Mouse (Mus musculus): ENCODE measurements around the gene Nrm. TPM values are rescaled to one million over a fixed set of nuclear protein-coding genes. Genes with fewer than 3 reads are reported as not detected.
A peak's percentile ranks its signal among the peaks of the same experiment; 100 is the strongest.

Gene Nrm
- polyA plus RNA-seq, 1 experiment from 2014 or later = 20.3 TPM

DNA sequence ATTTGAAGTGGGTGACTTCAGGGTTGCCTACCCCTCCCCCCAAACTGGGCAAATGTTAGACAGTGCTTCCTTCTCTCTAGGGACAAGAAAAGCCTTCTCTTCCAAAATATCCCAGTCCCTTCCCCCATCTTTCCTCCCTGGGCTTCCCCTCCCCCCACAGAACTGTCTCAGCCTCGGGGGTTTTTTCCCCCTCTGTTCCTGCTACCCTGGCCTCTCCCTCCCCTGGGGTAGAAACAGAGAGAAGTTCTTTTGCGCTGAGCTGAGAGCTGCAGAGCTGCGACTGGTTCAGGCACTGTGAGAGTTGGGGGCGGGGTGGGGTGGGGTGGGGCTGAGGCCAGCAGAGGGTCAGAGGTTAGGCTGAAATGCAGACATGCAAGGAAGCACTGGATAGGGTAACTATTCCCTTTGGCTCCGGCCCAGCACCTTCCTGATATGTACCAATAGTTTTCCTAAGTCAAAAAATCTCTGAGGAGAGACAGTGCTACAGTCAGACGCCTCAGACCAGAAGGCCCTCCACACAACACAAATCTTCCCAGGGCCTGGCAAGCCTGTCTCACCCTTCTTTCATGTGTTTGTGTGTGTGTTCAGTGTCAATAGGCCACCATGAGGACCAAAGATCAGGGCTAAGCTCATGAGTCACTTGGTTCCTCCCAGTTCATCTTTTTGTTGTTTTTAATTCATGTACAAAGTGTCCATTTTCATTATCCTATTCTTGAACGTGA, 8.4 kb downstream of the Nrm start:
- Histone ChIP-seq H3K4me1 (replicated peaks; ENCODE audit: control insufficient read depth, insufficient read depth, low read length) (peaks cover 67% of the 10 kb centered on the region), H3K36me3 (replicated peaks; ENCODE audit: control insufficient read depth, insufficient read depth) (peaks cover 26% of the 10 kb centered on the region), H3K27me3 (ENCODE audit: control insufficient read depth, insufficient read depth, low read length) (no peaks in the 10 kb centered on the region), H3K9me3 (ENCODE audit: control insufficient read depth, low read length) (no peaks in the 10 kb centered on the region), H3K4me3 (replicated peaks; ENCODE audit: low read length) (peak overlapping the region; percentile 75), H3K4me2 (replicated peaks) (peak overlapping the region; percentile 99), H3K27ac (peak overlapping the region; percentile 98), H3K9ac (peak overlapping the region; percentile 95)
- DNase-seq (ENCODE audit: low spot score) (peak; percentile 33), ATAC-seq (ENCODE audit: low FRiP score) (no peak)
- WGBS = 2% methylated on average over 7 of the region's 7 CpGs

GRCm38 (mm10) chr17:35870151-35870883, 9.2 kb downstream of the Nrm start:
- DNase-seq (ENCODE audit: low spot score) (no peak), ATAC-seq (ENCODE audit: low FRiP score) (no peak)
- Histone ChIP-seq H3K36me3 (replicated peaks; ENCODE audit: control insufficient read depth, insufficient read depth) (peaks cover 35% of the 10 kb centered on the region), H3K4me1 (replicated peaks; ENCODE audit: control insufficient read depth, insufficient read depth, low read length) (peaks cover 59% of the 10 kb centered on the region), H3K4me2 (replicated peaks) (peak overlapping the region; percentile 99), H3K27me3 (ENCODE audit: control insufficient read depth, insufficient read depth, low read length) (no peaks in the 10 kb centered on the region), H3K4me3 (replicated peaks; ENCODE audit: low read length) (peak overlapping the region; percentile 75), H3K27ac (peak overlapping the region; percentile 98), H3K9me3 (ENCODE audit: control insufficient read depth, low read length) (no peaks in the 10 kb centered on the region), H3K9ac (peak overlapping the region; percentile 95)
- WGBS = 71% methylated on average over 9 of the region's 9 CpGs

- Histone ChIP-seq H3K36me3 (replicated peaks; ENCODE audit: control insufficient read depth, insufficient read depth) (peaks cover 41% of the 10 kb centered on the region), H3K4me2 (replicated peaks) (peak overlapping the region; percentile 99), H3K4me3 (replicated peaks; ENCODE audit: low read length) (peak overlapping the region; percentile 75), H3K9ac (peak overlapping the region; percentile 95), H3K27me3 (ENCODE audit: control insufficient read depth, insufficient read depth, low read length) (no peaks in the 10 kb centered on the region), H3K4me1 (replicated peaks; ENCODE audit: control insufficient read depth, insufficient read depth, low read length) (peaks cover 58% of the 10 kb centered on the region), H3K27ac (peak overlapping the region; percentile 98; the same call in 1 of the 2 replicates), H3K9me3 (ENCODE audit: control insufficient read depth, low read length) (no peaks in the 10 kb centered on the region)
- ATAC-seq (ENCODE audit: low FRiP score) (no peak), DNase-seq (ENCODE audit: low spot score) (no peak)
- 92% methylated on average over 8 of the region's 8 CpGs for WGBS
Measured at GRCm38 (mm10) chr17:35870884-35871696, 10.0 kb downstream of the Nrm start.

DNA sequence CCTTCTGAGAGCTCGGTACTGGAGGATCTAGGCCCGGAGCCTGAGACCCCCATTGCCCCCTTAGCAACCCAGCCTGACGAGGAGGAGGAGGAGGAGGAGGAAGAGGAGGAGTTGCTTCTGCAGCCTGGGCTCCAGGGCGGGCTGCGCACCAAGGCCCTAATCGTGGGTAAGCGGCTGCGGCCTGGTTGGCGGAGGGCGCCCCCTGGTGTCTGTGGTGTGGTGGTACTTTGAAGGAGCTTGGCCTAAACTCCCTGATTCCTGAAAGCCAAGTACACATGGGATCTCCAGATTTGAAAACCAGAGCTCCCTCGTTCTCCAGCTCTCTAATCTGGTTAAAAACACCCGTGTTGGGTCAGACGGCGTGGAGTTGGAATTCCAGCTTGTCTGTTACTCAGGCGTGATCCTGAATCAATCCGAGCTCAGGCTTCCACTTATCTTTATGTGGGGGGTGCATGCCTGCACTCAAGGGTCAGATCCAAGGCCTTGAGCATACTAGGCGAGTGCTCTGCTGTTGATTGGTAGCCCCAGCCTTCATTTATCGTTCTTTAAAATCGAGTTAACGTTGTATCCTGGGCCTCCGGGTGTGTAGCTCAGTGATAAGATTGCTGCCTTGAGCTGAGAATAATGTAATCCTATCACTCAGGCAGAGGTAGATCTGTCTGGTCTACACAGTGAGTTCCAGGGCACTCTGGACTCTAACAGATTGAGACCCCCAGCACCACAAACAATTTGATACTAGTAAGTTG, 12.8 kb downstream of the Nrm start:
- peaks cover 44% of the 10 kb centered on the region for H3K36me3 ChIP-seq (replicated peaks; ENCODE audit: control insufficient read depth, insufficient read depth)
- peak overlapping the region; percentile 28; the same call in 1 of the 2 replicates for H3K9ac ChIP-seq
- ATAC-seq (ENCODE audit: low FRiP score) (peak; percentile 25; the same call in 1 of the 2 replicates), DNase-seq (ENCODE audit: low spot score) (peak; percentile 77)
- no peaks in the 10 kb centered on the region for H3K27me3 ChIP-seq (ENCODE audit: control insufficient read depth, insufficient read depth, low read length)
- H3K27ac ChIP-seq = no peak overlapping the region
- no peak overlapping the region for H3K4me3 ChIP-seq (replicated peaks; ENCODE audit: low read length)
- no peaks in the 10 kb centered on the region for H3K9me3 ChIP-seq (ENCODE audit: control insufficient read depth, low read length)
- H3K4me2 ChIP-seq (replicated peaks) = peak overlapping the region; percentile 24
- WGBS = 34% methylated on average over 21 of the region's 21 CpGs
- H3K4me1 ChIP-seq (replicated peaks; ENCODE audit: control insufficient read depth, insufficient read depth, low read length) = peaks cover 40% of the 10 kb centered on the region

DNA sequence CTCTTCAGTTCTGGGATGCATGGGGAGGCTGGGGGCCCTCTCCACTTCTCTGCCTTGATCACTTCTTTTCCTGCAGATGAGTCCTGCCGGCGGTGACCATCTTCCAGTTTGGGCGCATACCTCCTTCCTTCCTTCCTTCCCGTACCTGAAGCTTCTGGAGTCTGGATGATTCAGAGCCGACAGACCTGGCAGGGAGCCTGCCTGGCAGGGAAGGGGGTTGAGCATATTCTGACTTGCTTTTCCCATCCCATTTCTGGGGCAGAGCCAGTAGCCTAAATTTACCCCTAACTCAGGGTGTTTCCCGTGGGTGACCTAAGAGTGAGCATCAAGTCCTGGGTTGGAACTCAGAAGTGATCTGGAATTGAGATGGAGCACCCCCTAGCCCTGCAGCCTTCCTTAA, 13.6 kb downstream of the Nrm start:
- ATAC-seq (ENCODE audit: low FRiP score) (no peak), DNase-seq (ENCODE audit: low spot score) (no peak)
- Histone ChIP-seq H3K36me3 (replicated peaks; ENCODE audit: control insufficient read depth, insufficient read depth) (peaks cover 44% of the 10 kb centered on the region), H3K27me3 (ENCODE audit: control insufficient read depth, insufficient read depth, low read length) (no peaks in the 10 kb centered on the region), H3K4me2 (replicated peaks) (no peak overlapping the region), H3K9ac (no peak overlapping the region), H3K4me3 (replicated peaks; ENCODE audit: low read length) (no peak overlapping the region), H3K9me3 (ENCODE audit: control insufficient read depth, low read length) (no peaks in the 10 kb centered on the region), H3K27ac (no peak overlapping the region), H3K4me1 (replicated peaks; ENCODE audit: control insufficient read depth, insufficient read depth, low read length) (peaks cover 33% of the 10 kb centered on the region)
- 85% methylated on average over 6 of the region's 6 CpGs for WGBS

DNA sequence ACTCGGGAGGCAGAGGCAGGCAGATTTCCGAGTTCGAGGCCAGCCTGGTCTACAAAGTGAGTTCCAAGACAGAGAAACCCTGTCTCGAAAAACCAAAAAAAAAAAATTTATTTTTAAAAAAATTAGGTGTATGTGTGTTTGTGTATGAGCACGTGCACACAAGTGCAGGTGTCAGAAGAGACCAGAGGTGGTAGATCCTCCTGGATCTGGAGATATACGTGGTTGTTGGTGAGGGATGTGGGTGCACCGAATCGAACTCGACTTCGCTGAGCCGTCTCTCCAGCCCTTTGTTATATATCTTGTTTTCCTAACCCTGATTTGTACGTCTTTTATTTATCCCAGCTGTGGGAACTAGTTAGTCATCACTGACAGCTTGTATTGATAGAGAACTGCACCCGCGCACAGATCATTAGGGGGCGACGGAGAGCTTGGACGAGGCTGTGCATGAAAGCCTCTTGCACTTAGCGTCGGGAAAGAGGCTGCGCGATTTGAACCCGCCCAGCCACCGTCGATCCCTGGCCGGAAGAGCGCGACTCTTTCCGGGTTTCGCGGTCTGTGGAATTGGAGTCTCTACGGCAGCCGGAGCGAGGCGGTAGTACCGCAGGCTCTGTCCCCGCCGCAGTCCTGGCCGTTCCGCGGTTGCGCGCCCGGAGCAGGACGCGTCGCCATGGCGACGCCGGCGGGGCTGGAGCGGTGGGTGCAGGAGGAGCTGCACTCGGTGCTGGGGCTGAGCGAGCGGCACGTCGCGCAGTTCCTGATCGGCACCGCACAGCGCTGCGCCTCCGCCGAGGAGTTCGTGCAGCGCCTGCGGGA, 18.3 kb downstream of the Nrm start, which contains the start of gene Dhx16:
TSS of gene Dhx16 (plus strand) at position 575 of the 813 bp plus-strand sequence.
- 6% methylated on average over 66 of the region's 66 CpGs for WGBS
- Histone ChIP-seq H3K27ac (peak within 1 kb of the TSS; percentile 77), H3K9ac (peak within 1 kb of the TSS; percentile 86), H3K27me3 (ENCODE audit: control insufficient read depth, insufficient read depth, low read length) (no peaks in the 10 kb centered on the region), H3K4me2 (replicated peaks) (peak within 1 kb of the TSS; percentile 82), H3K9me3 (ENCODE audit: control insufficient read depth, low read length) (no peaks in the 10 kb centered on the region), H3K4me3 (replicated peaks; ENCODE audit: low read length) (peak within 1 kb of the TSS; percentile 96), H3K4me1 (replicated peaks; ENCODE audit: control insufficient read depth, insufficient read depth, low read length) (peaks cover 7% of the 10 kb centered on the region), H3K36me3 (replicated peaks; ENCODE audit: control insufficient read depth, insufficient read depth) (peaks cover 54% of the 10 kb centered on the region)
- DNase-seq (ENCODE audit: low spot score) (peak; percentile 97), ATAC-seq (ENCODE audit: low FRiP score) (peak; percentile 90)

GRCm38 (mm10) chr17:35882924-35883323, 21.8 kb downstream of the Nrm start:
- H3K4me3 ChIP-seq (replicated peaks; ENCODE audit: low read length) = no peak overlapping the region
- WGBS = 95% methylated on average over 17 of the region's 17 CpGs
- DNase-seq (ENCODE audit: low spot score) = no peak
- H3K36me3 ChIP-seq (replicated peaks; ENCODE audit: control insufficient read depth, insufficient read depth) = peaks cover 63% of the 10 kb centered on the region
- H3K9ac ChIP-seq = no peak overlapping the region
- H3K4me1 ChIP-seq (replicated peaks; ENCODE audit: control insufficient read depth, insufficient read depth, low read length) = peaks cover 7% of the 10 kb centered on the region
- no peaks in the 10 kb centered on the region for H3K27me3 ChIP-seq (ENCODE audit: control insufficient read depth, insufficient read depth, low read length)
- no peak for ATAC-seq (ENCODE audit: low FRiP score)
- H3K4me2 ChIP-seq (replicated peaks) = no peak overlapping the region
- H3K27ac ChIP-seq = no peak overlapping the region
- H3K9me3 ChIP-seq (ENCODE audit: control insufficient read depth, low read length) = no peaks in the 10 kb centered on the region

DNA sequence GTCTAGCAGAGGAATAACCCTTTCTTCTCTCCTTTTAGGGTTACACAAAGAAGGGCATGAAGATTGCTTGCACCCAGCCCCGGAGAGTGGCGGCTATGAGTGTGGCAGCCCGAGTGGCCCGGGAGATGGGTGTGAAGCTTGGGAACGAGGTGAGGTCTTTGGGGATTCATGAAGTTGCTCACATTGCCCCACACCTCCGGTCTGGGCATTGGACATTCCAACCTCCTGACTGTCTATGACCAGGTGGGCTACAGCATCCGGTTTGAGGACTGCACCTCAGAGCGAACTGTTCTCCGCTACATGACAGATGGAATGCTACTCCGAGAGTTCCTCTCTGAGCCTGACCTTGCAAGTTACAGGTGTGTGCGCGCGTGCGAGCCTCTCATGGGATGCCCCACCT, 22.7 kb downstream of the Nrm start:
- Histone ChIP-seq H3K9ac (no peak overlapping the region), H3K27me3 (ENCODE audit: control insufficient read depth, insufficient read depth, low read length) (no peaks in the 10 kb centered on the region), H3K27ac (no peak overlapping the region), H3K4me3 (replicated peaks; ENCODE audit: low read length) (no peak overlapping the region), H3K36me3 (replicated peaks; ENCODE audit: control insufficient read depth, insufficient read depth) (peaks cover 71% of the 10 kb centered on the region), H3K4me2 (replicated peaks) (no peak overlapping the region), H3K4me1 (replicated peaks; ENCODE audit: control insufficient read depth, insufficient read depth, low read length) (peaks cover 7% of the 10 kb centered on the region), H3K9me3 (ENCODE audit: control insufficient read depth, low read length) (no peaks in the 10 kb centered on the region)
- no peak for DNase-seq (ENCODE audit: low spot score)
- no peak for ATAC-seq (ENCODE audit: low FRiP score)
- whole genome bisulfite sequencing = 98% methylated on average over 14 of the region's 14 CpGs

All from hindbrain, embryonic 14.5 days (tissue).